Mouse (Mus musculus) embryonic facial prominence, embryonic 11.5 days (tissue): ENCODE data around the gene Naa16. TPM values are rescaled to one million over a fixed set of nuclear protein-coding genes. Genes with fewer than 3 reads are reported as not detected.

Experiments
- ATAC-seq: fragments of 200-750 bp; cut with Nextera tagmentation; replicated peaks from 2 replicates; pipeline ENCODE4 v1.8.0; 2017; ENCODE audit warnings: low read depth; ENCODE audit not compliant: insufficient number of reproducible peaks, low FRiP score, low TSS enrichment
- DNase-seq: peaks from one replicate; pipeline ENCODE4 v3.0.0-alpha.2; 2015; ENCODE audit warnings: low spot score
- H3K27ac ChIP-seq: fragments of 300-500 bp; sonication (generic); replicated peaks from 2 replicates; pipeline ENCODE4 v1.5.1; 2014; ENCODE audit warnings: mild to moderate bottlenecking, low read depth, low read length, control low read depth
- H3K27me3 ChIP-seq: fragments of 300-500 bp; sonication (generic); 2 replicates; pipeline ENCODE4 v1.6.1; 2014; ENCODE audit warnings: mild to moderate bottlenecking, low read length, moderate library complexity, mixed read lengths; ENCODE audit not compliant: control insufficient read depth, insufficient read depth
- H3K36me3 ChIP-seq: fragments of 300-500 bp; sonication (generic); replicated peaks from 2 replicates; pipeline ENCODE4 v1.6.1; 2014; ENCODE audit warnings: low read depth, mild to moderate bottlenecking, low read length, moderate library complexity, mixed read lengths; ENCODE audit not compliant: control insufficient read depth, insufficient read depth
- H3K4me1 ChIP-seq: fragments of 300-500 bp; sonication (generic); 2 replicates; pipeline ENCODE4 v1.6.1; 2014; ENCODE audit warnings: low read length, mixed read lengths; ENCODE audit not compliant: control insufficient read depth, insufficient read depth
- H3K4me2 ChIP-seq: fragments of 300-500 bp; sonication (generic); 2 replicates; pipeline ENCODE4 v1.6.1; 2014; ENCODE audit warnings: low read depth, mild to moderate bottlenecking, control low read depth, low read length, moderate library complexity
- H3K4me3 ChIP-seq: fragments of 300-500 bp; sonication (generic); 2 replicates; pipeline ENCODE4 v1.5.1; 2014; ENCODE audit warnings: low read depth, low read length, control low read depth
- H3K9ac ChIP-seq: fragments of 300-500 bp; sonication (generic); replicated peaks from 2 replicates; pipeline ENCODE4 v1.6.1; 2014; ENCODE audit warnings: mild to moderate bottlenecking, control low read depth, low read length
- H3K9me3 ChIP-seq: fragments of 300-500 bp; sonication (generic); replicated peaks from 2 replicates; pipeline ENCODE4 v1.6.1; 2016; ENCODE audit warnings: mild to moderate bottlenecking, low read length, inconsistent platforms, mixed read lengths; ENCODE audit not compliant: control insufficient read depth
- WGBS: fragments of 180-500 bp; shearing (Covaris S2); extraction: QIAGEN DNeasy Blood & Tissue Kit; methylation state at CpG from one replicate; pipeline ENCODE4 v1.1.7; 2014; 5-methylcytosine and 5-hydroxymethylcytosine counted together
- polyA plus RNA-seq: library from polyadenylated mRNA; unstranded; fragments of >200 nt; fragmentation: Nextera tagmentation; extraction: Ambion mirVana; gene quantifications from 2 replicates; pipeline ENCODE4 v1.2.1, GENCODE M21; 2014

Gene Naa16
- polyA plus RNA-seq, 1 experiment from 2014 or later: 49.4 TPM

- Histone ChIP-seq H3K36me3 (peaks cover 2% of the 10 kb centered on the region; the same call in 1 of the 2 replicates), H3K4me1 (no peaks in the 10 kb centered on the region), H3K27me3 (no peaks in the 10 kb centered on the region), H3K9me3 (no peaks in the 10 kb centered on the region), H3K9ac (no peak overlapping the region), H3K27ac (no peak overlapping the region), H3K4me3 (no peak overlapping the region), H3K4me2 (no peak overlapping the region)
- DNase-seq: no peak
- no peak for ATAC-seq
Measured at GRCm38 (mm10) chr14:79377041-79377440, 13.5 kb downstream of the Naa16 start.

GRCm38 (mm10) chr14:79358055-79358454 is 32.5 kb downstream of the Naa16 start:
- H3K9ac ChIP-seq: no peak overlapping the region
- no peaks in the 10 kb centered on the region for H3K4me1 ChIP-seq
- H3K9me3 ChIP-seq: no peaks in the 10 kb centered on the region
- ATAC-seq: no peak
- no peak overlapping the region for H3K4me3 ChIP-seq
- no peak for DNase-seq
- no peak overlapping the region for H3K27ac ChIP-seq
- H3K27me3 ChIP-seq: no peaks in the 10 kb centered on the region
- no peak overlapping the region for H3K4me2 ChIP-seq
- WGBS: 88% methylated on average over 2 of the region's 2 CpGs
- peaks cover 2% of the 10 kb centered on the region; the same call in 1 of the 2 replicates for H3K36me3 ChIP-seq

GRCm38 (mm10) chr14:79346384-79346783 is 44.2 kb downstream of the Naa16 start:
- no peaks in the 10 kb centered on the region for H3K27me3 ChIP-seq
- WGBS: 79% methylated on average over 3 of the region's 3 CpGs
- H3K9me3 ChIP-seq: no peaks in the 10 kb centered on the region; the same call in 1 of the 2 replicates
- ATAC-seq: no peak
- peaks cover 15% of the 10 kb centered on the region for H3K36me3 ChIP-seq
- no peak for DNase-seq
- no peak overlapping the region for H3K4me2 ChIP-seq
- H3K4me1 ChIP-seq: no peaks in the 10 kb centered on the region
- no peak overlapping the region for H3K9ac ChIP-seq
- H3K27ac ChIP-seq: no peak overlapping the region
- no peak overlapping the region for H3K4me3 ChIP-seq

GRCm38 (mm10) chr14:79335613-79336012 is 55.0 kb downstream of the Naa16 start:
- Histone ChIP-seq H3K27ac (no peak overlapping the region), H3K9me3 (no peaks in the 10 kb centered on the region), H3K4me3 (no peak overlapping the region), H3K4me2 (no peak overlapping the region), H3K9ac (no peak overlapping the region), H3K4me1 (no peaks in the 10 kb centered on the region), H3K27me3 (no peaks in the 10 kb centered on the region), H3K36me3 (peaks cover 2% of the 10 kb centered on the region)
- DNase-seq (no peak), ATAC-seq (no peak)
- 86% methylated on average over 3 of the region's 3 CpGs for WGBS

- no peak overlapping the region for H3K4me2 ChIP-seq
- H3K4me1 ChIP-seq: no peaks in the 10 kb centered on the region
- no peak overlapping the region for H3K4me3 ChIP-seq
- H3K9ac ChIP-seq: no peak overlapping the region
- H3K27ac ChIP-seq: no peak overlapping the region
- H3K36me3 ChIP-seq: no peaks in the 10 kb centered on the region; the same call in 1 of the 2 replicates
- ATAC-seq (no peak), DNase-seq (no peak)
- 67% methylated on average over 7 of the region's 7 CpGs for WGBS
- H3K9me3 ChIP-seq: no peaks in the 10 kb centered on the region
- H3K27me3 ChIP-seq: no peaks in the 10 kb centered on the region
Measured at GRCm38 (mm10) chr14:79331936-79332335, 58.6 kb downstream of the Naa16 start.

- H3K4me1 ChIP-seq: no peaks in the 10 kb centered on the region
- H3K9me3 ChIP-seq: no peaks in the 10 kb centered on the region
- no peak for ATAC-seq
- H3K27me3 ChIP-seq: no peaks in the 10 kb centered on the region
- H3K27ac ChIP-seq: no peak overlapping the region; the same call in 1 of the 2 replicates
- H3K36me3 ChIP-seq: no peaks in the 10 kb centered on the region
- WGBS: 51% methylated on average over 16 of the region's 16 CpGs
- peak overlapping the region; percentile 13; the same call in 1 of the 2 replicates for H3K4me2 ChIP-seq
- no peak overlapping the region for H3K9ac ChIP-seq
- no peak overlapping the region for H3K4me3 ChIP-seq
- no peak for DNase-seq
Measured at GRCm38 (mm10) chr14:79330944-79331561, 59.5 kb downstream of the Naa16 start.

GRCm38 (mm10) chr14:79327033-79327432 is 63.5 kb downstream of the Naa16 start:
- no peak for ATAC-seq
- Histone ChIP-seq H3K27ac (no peak overlapping the region), H3K9ac (no peak overlapping the region), H3K4me1 (no peaks in the 10 kb centered on the region), H3K27me3 (no peaks in the 10 kb centered on the region), H3K4me2 (no peak overlapping the region), H3K4me3 (no peak overlapping the region), H3K36me3 (no peaks in the 10 kb centered on the region), H3K9me3 (no peaks in the 10 kb centered on the region)
- 33% methylated on average over 5 of the region's 5 CpGs for WGBS
- DNase-seq: peak; percentile 66

- H3K4me1 ChIP-seq: no peaks in the 10 kb centered on the region
- H3K27ac ChIP-seq: no peak overlapping the region
- no peak for ATAC-seq
Measured at GRCm38 (mm10) chr14:79324112-79324840, 66.3 kb downstream of the Naa16 start.

More at GRCm38 (mm10) chr14:79324112-79324840, 66.3 kb downstream of the Naa16 start:
- DNase-seq: no peak
- Histone ChIP-seq H3K9me3 (no peaks in the 10 kb centered on the region), H3K27me3 (no peaks in the 10 kb centered on the region), H3K36me3 (no peaks in the 10 kb centered on the region), H3K4me3 (no peak overlapping the region), H3K4me2 (no peak overlapping the region), H3K9ac (no peak overlapping the region)
- WGBS: 77% methylated on average over 10 of the region's 10 CpGs
